Mouse (Mus musculus): ENCODE measurements around the gene Lhfpl3. TPM values are rescaled to one million over a fixed set of nuclear protein-coding genes. Genes with fewer than 3 reads are reported as not detected.

The Lhfpl3 gene
- total and polyA plus RNA-seq, 3 experiments: 0.04 TPM; not detected in 2

DNA sequence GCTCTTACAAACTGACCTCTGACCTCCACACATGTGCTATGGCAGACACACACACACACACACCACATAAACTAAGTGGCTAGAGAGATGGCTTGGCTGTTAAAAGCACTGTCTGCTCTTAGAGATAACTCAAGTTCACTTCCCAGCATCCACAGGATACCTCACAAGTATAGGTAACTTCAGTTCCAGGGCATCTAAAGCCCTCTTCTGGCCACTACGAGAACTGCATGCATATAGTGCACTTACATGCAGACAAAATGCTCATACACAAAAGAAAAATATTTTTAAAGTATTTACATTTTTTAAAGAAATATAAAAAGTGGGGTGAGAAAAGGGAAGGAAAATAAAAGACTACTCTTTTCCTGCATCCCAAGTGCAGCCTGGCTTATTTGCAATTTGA, 408.6 kb downstream of the Lhfpl3 start:
- H3K27ac ChIP-seq: no peak overlapping the region
- H3K36me3 ChIP-seq (ENCODE audit: control insufficient read depth, insufficient read depth, low read length): no peaks in the 10 kb centered on the region
- intact Hi-C loops (cut with DNase I): no loop called here
- H3K4me1 ChIP-seq (ENCODE audit: control insufficient read depth, insufficient read depth, low read length): no peaks in the 10 kb centered on the region
- DNase-seq: no peak
- 83% methylated on average over 1 of the region's 1 CpGs for WGBS
- H3K27me3 ChIP-seq (ENCODE audit: control insufficient read depth, insufficient read depth, low read length): no peaks in the 10 kb centered on the region
- no peak overlapping the region for H3K4me3 ChIP-seq
- H3K9ac ChIP-seq (ENCODE audit: low read depth, low read length): no peak overlapping the region
- no peaks in the 10 kb centered on the region for H3K79me2 ChIP-seq (replicated peaks; ENCODE audit: control insufficient read depth, insufficient read depth, low read length)
- TF ChIP-seq POLR2A (IDR thresholded peaks at IDR 0.05; ENCODE audit: insufficient read depth, low read depth, low read length): no peak
- peak; percentile 49 for TF ChIP-seq CTCF (IDR thresholded peaks at IDR 0.05)

DNA sequence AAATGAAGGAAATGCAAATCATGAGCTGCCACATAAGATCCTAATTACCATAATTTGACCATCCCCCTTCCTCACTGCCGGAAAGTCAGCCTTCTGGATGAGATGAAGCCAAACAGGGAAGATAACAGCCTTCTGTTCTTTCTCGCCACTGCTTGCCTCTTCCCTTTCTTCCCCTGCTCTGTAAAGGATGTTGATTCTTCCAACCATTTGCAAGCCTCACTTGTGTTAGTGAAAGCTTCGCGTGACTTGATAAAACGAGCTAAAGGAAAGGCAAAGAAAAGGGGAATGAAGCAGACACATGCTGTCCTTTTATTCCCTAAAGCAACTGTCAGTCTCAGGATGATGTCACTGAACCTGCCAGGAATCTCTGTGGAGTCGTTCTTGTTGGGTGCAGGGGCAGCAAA, 420.1 kb downstream of the Lhfpl3 start:
- H3K79me2 ChIP-seq (replicated peaks; ENCODE audit: control insufficient read depth, insufficient read depth, low read length): no peaks in the 10 kb centered on the region
- H3K36me3 ChIP-seq (ENCODE audit: control insufficient read depth, insufficient read depth, low read length): no peaks in the 10 kb centered on the region
- H3K9ac ChIP-seq (ENCODE audit: low read depth, low read length): no peak overlapping the region
- no peaks in the 10 kb centered on the region for H3K4me1 ChIP-seq (ENCODE audit: control insufficient read depth, insufficient read depth, low read length)
- H3K27me3 ChIP-seq (ENCODE audit: control insufficient read depth, insufficient read depth, low read length): no peaks in the 10 kb centered on the region
- H3K27ac ChIP-seq: no peak overlapping the region
- no peak for TF ChIP-seq CTCF (IDR thresholded peaks at IDR 0.05)
- TF ChIP-seq POLR2A (IDR thresholded peaks at IDR 0.05; ENCODE audit: insufficient read depth, low read depth, low read length): no peak
- TF ChIP-seq EP300 (IDR thresholded peaks at IDR 0.05; ENCODE audit: insufficient read depth, low read depth, low read length): no peak
- DNase-seq: no peak
- 17% methylated on average over 6 of the region's 6 CpGs for WGBS
- intact Hi-C loops (cut with DNase I): no loop called here
- no peak overlapping the region for H3K4me3 ChIP-seq

DNA sequence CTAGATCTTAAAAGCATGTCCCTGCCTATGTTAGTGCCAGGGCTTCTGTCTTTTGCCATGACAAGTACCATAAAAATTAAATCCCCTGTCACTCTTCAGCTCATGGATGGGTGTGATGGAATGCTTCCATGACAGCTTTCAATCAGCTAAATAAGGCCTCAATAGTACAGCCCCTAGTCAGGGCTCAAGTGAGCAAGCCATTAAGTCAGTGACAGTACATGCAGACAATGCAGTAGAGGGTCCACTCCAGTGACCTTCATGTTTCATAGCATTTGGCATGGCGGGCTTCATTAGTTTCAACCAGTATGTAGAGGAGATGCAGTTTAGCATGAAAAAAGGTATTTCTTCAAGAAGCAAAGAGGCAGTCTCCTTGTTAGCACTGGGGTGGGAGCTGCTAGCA, 420.8 kb downstream of the Lhfpl3 start:
- no peaks in the 10 kb centered on the region for H3K36me3 ChIP-seq (ENCODE audit: control insufficient read depth, insufficient read depth, low read length)
- WGBS: 90% methylated on average over 1 of the region's 1 CpGs

DNA sequence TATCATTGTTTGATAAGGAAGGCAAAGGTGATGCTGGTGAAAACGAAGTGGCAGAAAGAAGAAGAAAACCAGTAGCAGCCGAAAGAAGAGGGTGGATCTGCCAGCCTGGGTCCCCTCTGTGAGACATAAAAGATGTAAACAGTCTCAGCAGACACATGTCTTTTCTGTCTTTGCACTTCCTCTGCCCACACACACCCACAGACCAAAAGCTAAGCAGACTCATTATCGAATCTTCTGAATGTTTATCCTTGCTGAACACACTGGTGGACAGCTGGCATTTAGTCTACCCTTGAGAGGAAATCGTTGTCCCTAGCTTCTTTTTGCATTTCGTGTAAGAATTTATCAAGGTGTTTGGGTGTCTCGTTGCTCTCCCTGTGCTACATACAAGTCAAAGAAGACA, 443.8 kb downstream of the Lhfpl3 start:
- Histone ChIP-seq H3K4me1 (ENCODE audit: control insufficient read depth, insufficient read depth, low read length) (no peaks in the 10 kb centered on the region), H3K36me3 (ENCODE audit: control insufficient read depth, insufficient read depth, low read length) (no peaks in the 10 kb centered on the region), H3K9ac (ENCODE audit: low read depth, low read length) (no peak overlapping the region), H3K79me2 (replicated peaks; ENCODE audit: control insufficient read depth, insufficient read depth, low read length) (no peaks in the 10 kb centered on the region), H3K27me3 (ENCODE audit: control insufficient read depth, insufficient read depth, low read length) (no peaks in the 10 kb centered on the region), H3K4me3 (no peak overlapping the region), H3K27ac (no peak overlapping the region)
- WGBS: 56% methylated on average over 6 of the region's 6 CpGs
- intact Hi-C loops (cut with DNase I): no loop called here
- DNase-seq: no peak
- TF ChIP-seq EP300 (IDR thresholded peaks at IDR 0.05; ENCODE audit: insufficient read depth, low read depth, low read length) (no peak), CTCF (IDR thresholded peaks at IDR 0.05) (no peak), POLR2A (IDR thresholded peaks at IDR 0.05; ENCODE audit: insufficient read depth, low read depth, low read length) (no peak)

More for the DNA sequence above, 420.8 kb downstream of the Lhfpl3 start:
- TF ChIP-seq POLR2A (IDR thresholded peaks at IDR 0.05; ENCODE audit: insufficient read depth, low read depth, low read length) (no peak), CTCF (IDR thresholded peaks at IDR 0.05) (no peak)
- DNase-seq: no peak
- no peak overlapping the region for H3K27ac ChIP-seq
- H3K27me3 ChIP-seq (ENCODE audit: control insufficient read depth, insufficient read depth, low read length): no peaks in the 10 kb centered on the region
- no peak overlapping the region for H3K4me3 ChIP-seq
- intact Hi-C loops (cut with DNase I): no loop called here
- no peak overlapping the region for H3K9ac ChIP-seq (ENCODE audit: low read depth, low read length)
- H3K4me1 ChIP-seq (ENCODE audit: control insufficient read depth, insufficient read depth, low read length): no peaks in the 10 kb centered on the region
- H3K79me2 ChIP-seq (replicated peaks; ENCODE audit: control insufficient read depth, insufficient read depth, low read length): no peaks in the 10 kb centered on the region

DNA sequence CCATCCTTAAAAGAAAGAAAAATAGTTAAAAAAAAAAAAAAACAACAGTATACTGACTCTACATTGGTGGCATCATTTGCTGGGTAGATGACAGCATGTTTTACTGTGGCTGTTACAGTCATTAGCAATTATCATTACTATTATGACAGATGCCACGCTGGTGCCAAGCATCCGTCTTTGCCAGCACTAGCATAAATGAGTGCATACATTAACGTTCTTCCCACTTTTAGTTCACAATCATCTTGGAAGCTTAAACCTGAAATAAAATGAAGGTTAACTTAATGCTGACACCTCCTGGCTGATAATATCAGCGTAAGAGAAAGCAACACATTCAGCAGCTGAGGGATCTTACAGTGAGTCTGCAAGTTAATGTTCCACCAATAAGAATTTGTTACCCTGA, 451.0 kb downstream of the Lhfpl3 start:
- intact Hi-C loops (cut with DNase I): no loop called here
- TF ChIP-seq CTCF (IDR thresholded peaks at IDR 0.05): peak; percentile 34
- TF ChIP-seq POLR2A (IDR thresholded peaks at IDR 0.05; ENCODE audit: insufficient read depth, low read depth, low read length): no peak
- WGBS: 76% methylated on average over 4 of the region's 4 CpGs
- Histone ChIP-seq H3K36me3 (ENCODE audit: control insufficient read depth, insufficient read depth, low read length) (no peaks in the 10 kb centered on the region), H3K27ac (no peak overlapping the region), H3K4me3 (no peak overlapping the region), H3K79me2 (replicated peaks; ENCODE audit: control insufficient read depth, insufficient read depth, low read length) (no peaks in the 10 kb centered on the region), H3K9ac (ENCODE audit: low read depth, low read length) (no peak overlapping the region), H3K27me3 (ENCODE audit: control insufficient read depth, insufficient read depth, low read length) (no peaks in the 10 kb centered on the region), H3K4me1 (ENCODE audit: control insufficient read depth, insufficient read depth, low read length) (no peaks in the 10 kb centered on the region)
- DNase-seq: no peak

DNA sequence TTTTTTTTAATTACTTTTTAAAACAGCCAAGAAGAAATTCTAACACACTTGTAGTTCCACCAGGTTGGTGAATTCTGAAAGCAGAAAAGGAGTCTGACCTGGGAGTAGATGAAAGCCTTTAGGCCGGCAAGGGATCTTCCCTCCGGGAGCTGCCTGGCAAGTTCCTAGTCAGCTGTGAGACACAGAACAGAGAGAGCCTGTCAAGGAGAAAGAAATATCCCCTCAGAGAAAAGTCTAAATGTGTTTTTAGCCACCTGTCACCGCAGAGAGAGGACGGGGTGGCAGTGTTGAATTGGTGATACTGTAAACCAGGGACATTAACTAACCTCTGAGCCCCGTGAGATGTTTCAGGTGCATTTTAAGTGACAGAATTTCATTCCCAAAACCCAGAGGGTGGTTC, 467.2 kb downstream of the Lhfpl3 start:
- DNase-seq: no peak
- TF ChIP-seq CTCF (IDR thresholded peaks at IDR 0.05): no peak
- Histone ChIP-seq H3K36me3 (ENCODE audit: control insufficient read depth, insufficient read depth, low read length) (no peaks in the 10 kb centered on the region), H3K79me2 (replicated peaks; ENCODE audit: control insufficient read depth, insufficient read depth, low read length) (no peaks in the 10 kb centered on the region), H3K27me3 (ENCODE audit: control insufficient read depth, insufficient read depth, low read length) (no peaks in the 10 kb centered on the region), H3K27ac (no peak overlapping the region), H3K4me3 (no peak overlapping the region), H3K9ac (ENCODE audit: low read depth, low read length) (no peak overlapping the region), H3K4me1 (ENCODE audit: control insufficient read depth, insufficient read depth, low read length) (no peaks in the 10 kb centered on the region)
- 83% methylated on average over 5 of the region's 5 CpGs for WGBS
- intact Hi-C loops (cut with DNase I): no loop called here

DNA sequence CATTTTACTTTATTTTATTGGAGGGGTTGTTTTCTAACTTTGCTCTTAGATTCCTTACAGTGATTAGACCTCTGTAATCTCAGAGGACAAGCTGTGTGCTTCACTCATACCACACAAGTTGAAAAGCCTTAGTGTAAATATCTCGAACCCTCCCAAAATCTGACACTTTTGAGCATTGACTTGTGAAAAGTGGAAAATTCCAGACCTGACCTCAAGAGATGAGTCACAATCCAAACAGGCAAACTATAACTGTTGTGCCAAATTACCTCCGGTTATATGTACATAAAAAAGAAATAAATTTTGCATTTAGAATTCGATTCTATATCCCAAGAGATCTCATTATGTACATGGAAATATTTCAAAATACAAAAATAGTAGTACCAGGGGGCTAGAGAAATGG, 468.8 kb downstream of the Lhfpl3 start:
- Histone ChIP-seq H3K4me1 (ENCODE audit: control insufficient read depth, insufficient read depth, low read length) (no peaks in the 10 kb centered on the region), H3K79me2 (replicated peaks; ENCODE audit: control insufficient read depth, insufficient read depth, low read length) (no peaks in the 10 kb centered on the region), H3K36me3 (ENCODE audit: control insufficient read depth, insufficient read depth, low read length) (no peaks in the 10 kb centered on the region), H3K4me3 (no peak overlapping the region), H3K9ac (ENCODE audit: low read depth, low read length) (no peak overlapping the region), H3K27me3 (ENCODE audit: control insufficient read depth, insufficient read depth, low read length) (no peaks in the 10 kb centered on the region), H3K27ac (no peak overlapping the region)
- no peak for DNase-seq
- WGBS: 74% methylated on average over 3 of the region's 3 CpGs
- TF ChIP-seq POLR2A (IDR thresholded peaks at IDR 0.05; ENCODE audit: insufficient read depth, low read depth, low read length) (no peak), CTCF (IDR thresholded peaks at IDR 0.05) (no peak), EP300 (IDR thresholded peaks at IDR 0.05; ENCODE audit: insufficient read depth, low read depth, low read length) (no peak)
- intact Hi-C loops (cut with DNase I): no loop called here

Data from heart, adult 2 months (tissue).